Comparison of ENCODE assay signal across 11 mouse cellular contexts in genomic region chr2:158683038-158683413, GRCm38 (mm10). TPM values are rescaled to one million over a fixed set of nuclear protein-coding genes. Genes with fewer than 3 reads are reported as not detected.
DNase-seq lines count a peak whose midpoint lies in the region; ATAC-seq and TF ChIP-seq lines count a peak whose summit lies in the region.
"Had no signal": no experiment of that assay in that cellular context is flagged by ENCODE, and none has a peak within 500 bp of the region (broad histone marks: within the 10 kb centered on the region; RNA-seq: fewer than 3 reads in every experiment).

No protein-coding gene starts in this region.

- H3K4me3 ChIP-seq in heart, embryonic 12.5 days = no peak overlapping the region
- H3K4me3 ChIP-seq in spleen, adult 2 months (ENCODE audit: extremely low read depth, insufficient read depth, insufficient read length) = no peak overlapping the region
- H3K4me3 ChIP-seq: liver, embryonic 15.5 days had no signal

- H3K9me3 ChIP-seq in heart, embryonic 12.5 days (replicated peaks) = no peaks in the 10 kb centered on the region
- H3K9me3 ChIP-seq: liver, embryonic 15.5 days had no signal

- no peak overlapping the region for H3K9ac ChIP-seq in heart, embryonic 12.5 days
- H3K9ac ChIP-seq: liver, embryonic 15.5 days had no signal

- H3K36me3 ChIP-seq in heart, embryonic 12.5 days = no peaks in the 10 kb centered on the region
- no peaks in the 10 kb centered on the region for H3K36me3 ChIP-seq in spleen, adult 2 months (ENCODE audit: control insufficient read depth, insufficient read depth, low read length)
- H3K36me3 ChIP-seq: liver, embryonic 15.5 days had no signal

- 28% methylated on average over 4 of the region's 4 CpGs for WGBS in heart, embryonic 12.5 days
- WGBS in spleen, adult 2 months = 6% methylated on average over 4 of the region's 4 CpGs

- H3K27ac ChIP-seq in heart, embryonic 12.5 days (ENCODE audit: poor library complexity, severe bottlenecking) = no peak overlapping the region
- H3K27ac ChIP-seq in spleen, adult 2 months (ENCODE audit: insufficient read depth, low read length) = peak overlapping the region; percentile 67
- H3K27ac ChIP-seq: liver, embryonic 15.5 days had no signal

- H3K4me2 ChIP-seq in heart, embryonic 12.5 days = no peak overlapping the region
- H3K4me2 ChIP-seq: liver, embryonic 15.5 days had no signal

- no peak for TF ChIP-seq CTCF in spleen, adult 2 months (IDR thresholded peaks at IDR 0.05; ENCODE audit: extremely low read depth, insufficient read depth, insufficient read length, insufficient replicate concordance)

- peak; percentile 37; the same call in 1 of the 2 replicates for ATAC-seq in heart, embryonic 12.5 days (ENCODE audit: insufficient number of reproducible peaks, low FRiP score)
- peak; percentile 72 for ATAC-seq in inflammation-experienced regulatory T-cells, adult 6 months
- no peak for ATAC-seq in megakaryocyte-erythroid progenitor cell, adult 5-6 weeks (replicated peaks; ENCODE audit: low FRiP score, low TSS enrichment, poor library complexity, severe bottlenecking)

- no peak for TF ChIP-seq POLR2A in spleen, adult 2 months (IDR thresholded peaks at IDR 0.05; ENCODE audit: low read depth, low read length)

- H3K4me1 ChIP-seq in heart, embryonic 12.5 days (replicated peaks) = peaks cover 19% of the 10 kb centered on the region
- H3K4me1 ChIP-seq in spleen, adult 2 months (ENCODE audit: control insufficient read depth, insufficient read depth, insufficient read length) = peaks cover 43% of the 10 kb centered on the region
- H3K4me1 ChIP-seq: liver, embryonic 15.5 days had no signal

- H3K27me3 ChIP-seq in heart, embryonic 12.5 days (replicated peaks) = no peaks in the 10 kb centered on the region
- H3K27me3 ChIP-seq in spleen, adult 2 months (ENCODE audit: control insufficient read depth, insufficient read depth, low read length) = no peaks in the 10 kb centered on the region
- H3K27me3 ChIP-seq: liver, embryonic 15.5 days had no signal

- DNase-seq in heart, adult 11 months = no peak
- no peak for DNase-seq in spleen, adult 2 months (ENCODE audit: low read depth in 1 of 2, low spot score in 2 of 2)
- DNase-seq in spleen, postnatal 10 days (ENCODE audit: low spot score in 2 of 2) = no peak
- no peak for DNase-seq in frontal cortex, postnatal 14 days (ENCODE audit: low spot score in 2 of 2)
- DNase-seq: cerebellum, postnatal 36 days; kidney, adult 2 months; retina, postnatal 1 day had no signal

RNA-seq across cellular contexts. Expression of gene Ppp1r16b, which starts 17.8 kb away (rescaled TPM):
- polyA plus RNA-seq in heart, embryonic 12.5 days (2016; fragmentation: Nextera tagmentation; extraction: Ambion mirVana) = 4.0 and 4.6 TPM in 2 replicates
- 17.6 and 18.6 TPM in 2 replicates for polyA plus RNA-seq in spleen, adult 2 months (2012; rRNA removed)
- polyA plus RNA-seq in inflammation-experienced regulatory T-cells, adult 6 months (2017; shearing (Covaris generic)) = 100 to 1,000 TPM; 106 to 120 (median 115) TPM
- 2.4 and 5.0 TPM in 2 replicates for total RNA-seq in megakaryocyte-erythroid progenitor cell, adult 5-6 weeks (2014; fragmentation: Nextera tagmentation)
- total RNA-seq in megakaryocyte-erythroid progenitor cell, adult 5-6 weeks (2017) = 0.04 and 1.6 TPM in 2 replicates

RNA-seq across cellular contexts. Expression of gene Actr5, which starts 58.3 kb away (rescaled TPM):
- 10.1 and 11.1 TPM in 2 replicates for polyA plus RNA-seq in heart, embryonic 12.5 days (2016; fragmentation: Nextera tagmentation; extraction: Ambion mirVana)
- polyA plus RNA-seq in spleen, adult 2 months (2012; rRNA removed) = 9.4 and 11.6 TPM in 2 replicates
- polyA plus RNA-seq in inflammation-experienced regulatory T-cells, adult 6 months (2017; shearing (Covaris generic)) = 1 to 10 TPM; 2.5 to 5.2 (median 2.8) TPM
- 13.8 and 21.1 TPM in 2 replicates for total RNA-seq in megakaryocyte-erythroid progenitor cell, adult 5-6 weeks (2014; fragmentation: Nextera tagmentation)
- 16.2 and 31.5 TPM in 2 replicates for total RNA-seq in megakaryocyte-erythroid progenitor cell, adult 5-6 weeks (2017)
